Mouse (Mus musculus) myocyte (in vitro differentiated cells): ENCODE results near the gene Farsb. TPM values are rescaled to one million over a fixed set of nuclear protein-coding genes. Genes with fewer than 3 reads are reported as not detected.
A peak's percentile ranks its signal among the peaks of the same experiment; 100 is the strongest.

Experiments
- H3K27me3 ChIP-seq: one replicate; pipeline ENCODE4 v1.6.1; 2011; ENCODE audit not compliant: control insufficient read depth, insufficient read depth, insufficient read length
- H3K36me3 ChIP-seq: one replicate; pipeline ENCODE4 v1.6.1; 2011; ENCODE audit not compliant: control insufficient read depth, insufficient read depth
- H3K4me2 ChIP-seq: one replicate; pipeline ENCODE4 v1.6.1; 2011; ENCODE audit warnings: low read depth, control low read depth
- H3K4me3 ChIP-seq: one replicate; pipeline ENCODE4 v1.5.1; 2011; ENCODE audit warnings: mild to moderate bottlenecking, control low read depth, moderate library complexity
- H3K79me2 ChIP-seq: one replicate; pipeline ENCODE4 v1.6.1; 2011; ENCODE audit not compliant: control insufficient read depth, insufficient read depth
- H3ac ChIP-seq: one replicate; pipeline ENCODE4 v1.6.1; 2011; ENCODE audit not compliant: control insufficient read depth, insufficient read length
- CEBPB ChIP-seq: IDR thresholded peaks from 2 replicates; pipeline ENCODE4 v1.6.1; 2011; ENCODE audit warnings: mild to moderate bottlenecking, moderate library complexity; ENCODE audit not compliant: poor library complexity, insufficient read depth, severe bottlenecking
- E2F4 ChIP-seq: IDR thresholded peaks from one replicate; pipeline ENCODE4 v1.6.1; 2011; ENCODE audit warnings: mild to moderate bottlenecking, control low read depth, moderate library complexity; ENCODE audit not compliant: insufficient read depth
- MAX ChIP-seq: IDR thresholded peaks from one replicate; pipeline ENCODE4 v1.6.1; 2011; ENCODE audit warnings: low read depth, mild to moderate bottlenecking, control low read depth
- MYOD1 ChIP-seq, 3 experiments: IDR thresholded peaks; one replicate each; pipeline ENCODE4 v1.6.1; 2011; ENCODE audit warnings: control low read depth in 2 of 3, low read depth in 2 of 3, mild to moderate bottlenecking in 2 of 3, moderate library complexity in 1 of 3; ENCODE audit not compliant: insufficient read length in 2 of 3, control insufficient read depth in 1 of 3
- MYOG ChIP-seq, 3 experiments: IDR thresholded peaks; one replicate each; pipeline ENCODE4 v1.6.1; 2011; ENCODE audit warnings: control low read depth in 2 of 3, low read depth in 2 of 3, mild to moderate bottlenecking in 2 of 3; ENCODE audit not compliant: insufficient read length in 2 of 3, control insufficient read depth in 1 of 3, insufficient read depth in 1 of 3
- POLR2A ChIP-seq: IDR thresholded peaks from one replicate; pipeline ENCODE4 v1.6.1; 2011; ENCODE audit warnings: low read depth, mild to moderate bottlenecking, control low read depth, moderate library complexity; ENCODE audit not compliant: insufficient read length
- POLR2AphosphoS2 ChIP-seq: IDR thresholded peaks from one replicate; pipeline ENCODE4 v1.6.1; 2011; ENCODE audit warnings: low read depth, control low read depth; ENCODE audit not compliant: insufficient read length
- REST ChIP-seq: IDR thresholded peaks from one replicate; pipeline ENCODE4 v1.6.1; 2011; ENCODE audit warnings: mild to moderate bottlenecking, control low read depth, moderate library complexity; ENCODE audit not compliant: insufficient read depth, insufficient read length
- SRF ChIP-seq: IDR thresholded peaks from one replicate; pipeline ENCODE4 v1.6.1; 2011; ENCODE audit warnings: low read depth; ENCODE audit not compliant: control insufficient read depth, insufficient read length
- TCF12 ChIP-seq: IDR thresholded peaks from one replicate; pipeline ENCODE4 v1.6.1; 2011; ENCODE audit warnings: mild to moderate bottlenecking, control low read depth; ENCODE audit not compliant: poor library complexity, insufficient read depth, severe bottlenecking
- TCF3 ChIP-seq: IDR thresholded peaks from one replicate; pipeline ENCODE4 v1.6.1; 2011; ENCODE audit warnings: low read depth, control low read depth; ENCODE audit not compliant: insufficient read length
- USF1 ChIP-seq: IDR thresholded peaks from one replicate; pipeline ENCODE4 v1.6.1; 2011; ENCODE audit warnings: low read depth, mild to moderate bottlenecking, control low read depth, moderate library complexity
- polyA plus RNA-seq: library from polyadenylated mRNA; unstranded; fragments of >200 nt; fragmentation: generic; extraction: Trizol; gene quantifications from one replicate; pipeline ENCODE4 v1.2.1, GENCODE M21; 2012; ENCODE audit warnings: missing spikeins

The Farsb gene
- polyA plus RNA-seq, 1 experiment, result 77.5 TPM

DNA sequence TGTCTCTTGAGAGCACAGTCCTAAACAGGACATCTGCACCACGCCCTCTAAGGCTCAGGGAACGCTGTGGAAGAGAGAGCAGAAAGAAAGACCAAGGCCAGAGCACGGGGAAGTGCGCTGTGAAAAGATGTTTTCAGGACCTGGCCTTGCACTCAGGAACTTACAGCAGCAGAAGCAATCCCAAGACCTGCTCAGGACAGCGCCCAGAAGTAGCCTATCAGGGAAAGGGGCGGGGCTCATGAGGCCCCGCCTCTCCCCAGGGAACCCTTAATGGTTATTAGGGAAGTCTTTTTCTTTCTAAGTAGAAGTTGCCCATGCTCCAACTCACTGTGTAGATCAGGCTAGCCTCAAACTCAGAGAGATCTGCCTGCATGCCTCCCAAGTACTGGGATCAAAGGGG lies 76.0 kb downstream of the Farsb start:
- no peaks in the 10 kb centered on the region for H3K79me2 ChIP-seq
- H3ac ChIP-seq, result no peak overlapping the region
- no peak overlapping the region for H3K4me3 ChIP-seq
- no peaks in the 10 kb centered on the region for H3K27me3 ChIP-seq
- peaks cover 4% of the 10 kb centered on the region for H3K36me3 ChIP-seq
- no peak overlapping the region for H3K4me2 ChIP-seq
- TF ChIP-seq SRF (no peak), TCF12 (no peak), POLR2AphosphoS2 (no peak), MYOG (IDR thresholded peaks at IDR 0.05; ENCODE audit: control insufficient read depth in 1 of 3, insufficient read depth in 1 of 3, insufficient read length in 2 of 3, low read depth in 2 of 3) (no peak), POLR2A (no peak), E2F4 (no peak), MAX (no peak), TCF3 (no peak), CEBPB (no peak), REST (no peak)

- TF ChIP-seq MAX (no peak), CEBPB (no peak), MYOG (IDR thresholded peaks at IDR 0.05; ENCODE audit: control insufficient read depth in 1 of 3, insufficient read depth in 1 of 3, insufficient read length in 2 of 3, low read depth in 2 of 3) (no peak), E2F4 (no peak), REST (no peak), POLR2AphosphoS2 (no peak)
These were observed 79.3 kb downstream of the Farsb start for GRCm38 (mm10) chr1:78409396-78409795.

DNA sequence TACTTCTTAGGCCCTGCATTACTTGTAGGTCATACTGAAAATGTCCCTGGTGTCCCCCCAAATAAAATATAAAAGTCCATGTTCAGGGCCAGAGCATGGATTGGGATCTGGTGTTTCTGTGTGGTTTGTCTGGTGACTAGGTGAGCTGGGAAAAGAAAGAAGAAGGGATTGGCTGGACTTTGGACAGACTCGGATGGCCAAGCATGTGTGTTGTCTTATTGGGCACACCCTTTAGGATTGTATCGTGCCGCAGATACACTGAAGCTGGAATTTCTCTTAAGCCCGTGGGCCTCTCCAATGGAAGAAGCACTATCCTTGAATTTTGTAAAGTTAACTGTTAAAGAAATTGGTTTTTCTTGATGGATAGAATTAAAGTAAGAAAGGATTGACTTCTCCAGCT lies 87.3 kb downstream of the Farsb start:
- no peak for TF ChIP-seq REST
- TF ChIP-seq SRF, result no peak
- TF ChIP-seq MYOG (IDR thresholded peaks at IDR 0.05; ENCODE audit: control insufficient read depth in 1 of 3, insufficient read depth in 1 of 3, insufficient read length in 2 of 3, low read depth in 2 of 3), result no peak
- TF ChIP-seq MYOD1 (IDR thresholded peaks at IDR 0.05; ENCODE audit: control insufficient read depth in 1 of 3, insufficient read length in 2 of 3, low read depth in 2 of 3), result no peak
- TF ChIP-seq POLR2A, result no peak
- no peak for TF ChIP-seq TCF3
- Histone ChIP-seq H3K27me3 (no peaks in the 10 kb centered on the region), H3K4me2 (no peak overlapping the region), H3K4me3 (no peak overlapping the region), H3K36me3 (no peaks in the 10 kb centered on the region), H3K79me2 (no peaks in the 10 kb centered on the region), H3ac (no peak overlapping the region)

More at GRCm38 (mm10) chr1:78409396-78409795, 79.3 kb downstream of the Farsb start:
- Histone ChIP-seq H3K36me3 (no peaks in the 10 kb centered on the region), H3K79me2 (no peaks in the 10 kb centered on the region), H3ac (no peak overlapping the region), H3K4me3 (no peak overlapping the region), H3K27me3 (no peaks in the 10 kb centered on the region), H3K4me2 (no peak overlapping the region)

DNA sequence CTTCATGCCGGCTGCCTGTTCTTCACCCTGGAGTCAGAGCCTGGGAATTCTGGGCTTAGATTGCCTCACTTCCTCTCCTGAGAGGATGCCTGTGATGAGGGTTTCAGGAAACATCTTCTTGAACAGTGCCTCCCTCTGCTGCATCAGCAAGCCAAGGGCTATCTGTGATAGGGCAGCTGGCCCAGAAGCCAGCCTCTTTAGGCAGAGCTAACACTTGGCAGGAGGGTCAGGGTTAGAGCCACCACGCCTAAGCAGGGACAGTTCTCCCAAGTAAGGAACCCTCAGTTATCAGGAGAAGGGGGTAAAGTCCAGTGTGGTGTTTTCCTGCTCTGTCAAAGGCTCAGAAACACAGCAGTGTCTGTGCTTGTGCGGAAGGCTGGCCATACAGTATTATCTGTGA lies 88.9 kb downstream of the Farsb start:
- Histone ChIP-seq H3K4me2 (no peak overlapping the region), H3ac (no peak overlapping the region), H3K4me3 (no peak overlapping the region), H3K36me3 (no peaks in the 10 kb centered on the region), H3K27me3 (no peaks in the 10 kb centered on the region), H3K79me2 (no peaks in the 10 kb centered on the region)
- TF ChIP-seq TCF3 (no peak), CEBPB (no peak), E2F4 (no peak), MYOD1 (IDR thresholded peaks at IDR 0.05; ENCODE audit: control insufficient read depth in 1 of 3, insufficient read length in 2 of 3, low read depth in 2 of 3) (no peak), USF1 (no peak), POLR2A (no peak), TCF12 (no peak), SRF (no peak), REST (no peak), MYOG (IDR thresholded peaks at IDR 0.05; ENCODE audit: control insufficient read depth in 1 of 3, insufficient read depth in 1 of 3, insufficient read length in 2 of 3, low read depth in 2 of 3) (no peak), POLR2AphosphoS2 (no peak), MAX (no peak)

DNA sequence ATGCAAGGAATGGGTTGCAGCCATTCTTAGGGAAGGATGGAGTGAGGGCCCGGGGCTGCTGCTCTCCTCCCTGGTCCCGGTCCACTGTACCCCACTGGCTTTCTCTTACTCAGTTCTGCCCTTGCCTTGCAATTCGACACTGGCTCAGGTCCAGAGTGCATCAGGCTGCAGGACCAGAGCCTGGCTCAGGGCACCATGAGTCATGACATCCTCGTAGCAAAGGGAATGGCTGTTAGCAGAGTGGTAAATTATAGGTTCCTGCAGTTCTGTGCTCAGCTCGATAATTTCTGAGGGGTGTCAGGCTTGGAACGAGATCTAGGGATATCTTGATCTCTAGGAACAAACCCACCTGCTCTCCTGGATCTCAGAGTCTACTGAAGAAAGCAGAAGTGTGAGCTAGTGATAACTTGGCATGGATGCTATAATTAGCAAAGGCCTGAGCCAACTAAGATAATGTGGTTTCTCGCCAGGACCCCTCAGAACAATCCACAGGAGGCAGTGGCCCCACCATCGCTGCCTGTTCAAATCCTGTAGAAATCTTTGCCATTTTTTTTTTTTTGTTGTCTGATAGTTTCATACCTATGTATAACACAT lies 92.3 kb downstream of the Farsb start:
- Histone ChIP-seq H3K36me3 (no peaks in the 10 kb centered on the region), H3K4me3 (no peak overlapping the region), H3K4me2 (peak overlapping the region; percentile 49), H3ac (no peak overlapping the region), H3K79me2 (no peaks in the 10 kb centered on the region), H3K27me3 (no peaks in the 10 kb centered on the region)
- TF ChIP-seq MAX, result no peak
- no peak for TF ChIP-seq POLR2A
- no peak for TF ChIP-seq E2F4
- TF ChIP-seq TCF3, result no peak
- no peak for TF ChIP-seq CEBPB
- TF ChIP-seq POLR2AphosphoS2, result no peak
- no peak for TF ChIP-seq MYOG (IDR thresholded peaks at IDR 0.05; ENCODE audit: control insufficient read depth in 1 of 3, insufficient read depth in 1 of 3, insufficient read length in 2 of 3, low read depth in 2 of 3)
- no peak for TF ChIP-seq TCF12
- TF ChIP-seq USF1, result no peak
- no peak for TF ChIP-seq SRF
- TF ChIP-seq REST, result no peak
- no peak for TF ChIP-seq MYOD1 (IDR thresholded peaks at IDR 0.05; ENCODE audit: control insufficient read depth in 1 of 3, insufficient read length in 2 of 3, low read depth in 2 of 3)
